Mouse (Mus musculus) heart, embryonic 14.5 days (tissue): Measurements from ENCODE around the gene Mif. TPM values are rescaled to one million over a fixed set of nuclear protein-coding genes. Genes with fewer than 3 reads are reported as not detected.
A peak's percentile ranks its signal among the peaks of the same experiment; 100 is the strongest.
"Not testable (repeated sequence)": the region's sequence is repeated elsewhere in the genome, so short reads cannot be mapped to it uniquely, and the experiment has no call there.

Source experiments
- ATAC-seq: fragments of 200-750 bp; cut with Nextera tagmentation; 2 replicates; pipeline ENCODE4 v1.8.0; 2017; ENCODE audit warnings: low read depth, moderate TSS enrichment; ENCODE audit not compliant: insufficient number of reproducible peaks, insufficient read depth, low FRiP score
- H3K27ac ChIP-seq, 2 experiments: fragments of 200-500 bp in 1 of 2; fragments of 300-500 bp in 1 of 2; sonication (generic) in 1 of 2; replicated peaks in 1 of 2; 2 replicates each; pipeline ENCODE4 v1.5.1; 2012 to 2014; ENCODE audit warnings: low read depth in 2 of 2, low read length in 2 of 2, control low read depth in 1 of 2, mild to moderate bottlenecking in 1 of 2, mixed read lengths in 1 of 2; ENCODE audit not compliant: control insufficient read depth in 1 of 2, insufficient read depth in 1 of 2
- H3K27me3 ChIP-seq: fragments of 300-500 bp; sonication (generic); 2 replicates; pipeline ENCODE4 v1.6.1; 2014; ENCODE audit warnings: mild to moderate bottlenecking, low read length, control low read depth; ENCODE audit not compliant: control insufficient read depth, insufficient read depth
- H3K36me3 ChIP-seq: fragments of 300-500 bp; sonication (generic); 2 replicates; pipeline ENCODE4 v1.6.1; 2014; ENCODE audit warnings: mild to moderate bottlenecking, control low read depth, low read length, mixed read lengths; ENCODE audit not compliant: control insufficient read depth, insufficient read depth
- H3K4me1 ChIP-seq, 2 experiments: fragments of 200-500 bp in 1 of 2; fragments of 300-500 bp in 1 of 2; sonication (generic) in 1 of 2; 2 replicates each; pipeline ENCODE4 v1.6.1; 2012 to 2014; ENCODE audit warnings: low read length in 2 of 2, control low read depth in 1 of 2, mixed read lengths in 1 of 2; ENCODE audit not compliant: control insufficient read depth in 2 of 2, insufficient read depth in 2 of 2
- H3K4me2 ChIP-seq: fragments of 300-500 bp; sonication (generic); 2 replicates; pipeline ENCODE4 v1.6.1; 2014; ENCODE audit warnings: mild to moderate bottlenecking, low read length
- H3K4me3 ChIP-seq, 2 experiments: fragments of 200-500 bp in 1 of 2; fragments of 300-500 bp in 1 of 2; sonication (generic) in 1 of 2; 2 replicates each; pipeline ENCODE4 v1.5.1; 2012 to 2014; ENCODE audit warnings: low read length in 2 of 2, mild to moderate bottlenecking in 2 of 2, control low read depth in 1 of 2, low read depth in 1 of 2, moderate library complexity in 1 of 2; ENCODE audit not compliant: control insufficient read depth in 1 of 2, insufficient read depth in 1 of 2
- H3K9ac ChIP-seq: fragments of 300-500 bp; sonication (generic); 2 replicates; pipeline ENCODE4 v1.6.1; 2014; ENCODE audit warnings: mild to moderate bottlenecking, low read length
- H3K9me3 ChIP-seq: fragments of 300-500 bp; sonication (generic); 2 replicates; pipeline ENCODE4 v1.6.1; 2016; ENCODE audit warnings: low read length, control low read depth; ENCODE audit not compliant: control insufficient read depth
- WGBS: fragments of 180-500 bp; shearing (Covaris S2); extraction: QIAGEN DNeasy Blood & Tissue Kit; methylation state at CpG from one replicate; pipeline ENCODE4 v1.1.7; 2014; 5-methylcytosine and 5-hydroxymethylcytosine counted together
- polyA plus RNA-seq: library from polyadenylated mRNA; unstranded; fragments of >200 nt; fragmentation: Nextera tagmentation; extraction: Ambion mirVana; gene quantifications from 2 replicates; pipeline ENCODE4 v1.2.1, GENCODE M21; 2014

Mif gene
- 2,486 and 2,703 TPM in 2 replicates for polyA plus RNA-seq

DNA sequence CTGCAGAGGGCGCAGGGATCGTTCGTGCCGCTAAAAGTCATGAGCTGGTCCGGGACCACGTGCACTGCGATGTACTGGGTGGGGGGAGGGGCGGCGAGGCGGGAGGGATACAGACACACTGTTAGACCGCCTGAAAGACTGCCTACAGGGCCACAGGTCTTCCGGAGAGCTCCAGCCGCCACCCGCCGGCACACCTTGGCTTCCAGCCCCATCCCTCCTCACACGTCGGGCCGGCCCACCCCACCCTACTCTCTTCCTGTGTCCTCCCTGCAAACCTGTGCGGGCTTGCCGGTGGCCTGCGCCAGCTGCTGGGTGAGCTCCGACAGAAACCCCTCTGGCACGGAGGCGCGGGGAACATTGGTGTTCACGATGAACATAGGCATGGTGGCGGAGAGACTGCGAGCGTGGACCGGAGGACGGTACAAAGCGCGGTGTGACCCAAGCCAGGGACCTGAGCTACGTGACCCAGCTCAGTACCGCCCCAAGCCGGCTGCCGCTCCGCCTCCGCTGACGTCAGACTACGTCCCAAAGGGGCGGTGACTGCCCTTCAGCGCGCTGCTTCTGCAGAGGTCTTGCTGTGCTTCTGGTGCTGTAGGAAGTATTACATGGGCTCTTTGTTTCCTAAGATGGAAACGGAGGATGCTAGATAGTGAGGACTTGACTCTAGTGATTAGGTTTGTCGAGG is at the start of gene Mif:
Mif (minus strand) TSS at position 455 of the 685 bp plus-strand sequence.
- ATAC-seq = peak; percentile 95
- H3K27ac ChIP-seq = peak within 1 kb of the TSS; percentile 95 to 96
- peaks cover 23 to 24% of the 10 kb centered on the region in 2 experiments for H3K4me1 ChIP-seq

GRCm38 (mm10) chr10:75906882-75907281 is 46.8 kb upstream of the Mif start:
- H3K9ac ChIP-seq = no peak overlapping the region
- H3K4me3 ChIP-seq = no peak overlapping the region
- WGBS = 94% methylated on average over 4 of the region's 4 CpGs
- H3K27ac ChIP-seq = no peak overlapping the region
- no peaks in the 10 kb centered on the region for H3K9me3 ChIP-seq
- no peaks in the 10 kb centered on the region for H3K27me3 ChIP-seq
- no peaks in the 10 kb centered on the region for H3K4me1 ChIP-seq
- H3K36me3 ChIP-seq = peaks cover 95% of the 10 kb centered on the region
- no peak overlapping the region for H3K4me2 ChIP-seq
- ATAC-seq = no peak

More for the DNA sequence above, at the start of gene Mif:
- not testable (repeated sequence) for H3K9me3 ChIP-seq, H3K27me3 ChIP-seq
- Histone ChIP-seq H3K36me3 (peaks cover 25% of the 10 kb centered on the region), H3K4me2 (peak within 1 kb of the TSS; percentile 78), H3K4me3 (peak within 1 kb of the TSS; percentile 70 to 91), H3K9ac (peak within 1 kb of the TSS; percentile 93)
- WGBS = under 1% methylated on average over 32 of the region's 46 CpGs

DNA sequence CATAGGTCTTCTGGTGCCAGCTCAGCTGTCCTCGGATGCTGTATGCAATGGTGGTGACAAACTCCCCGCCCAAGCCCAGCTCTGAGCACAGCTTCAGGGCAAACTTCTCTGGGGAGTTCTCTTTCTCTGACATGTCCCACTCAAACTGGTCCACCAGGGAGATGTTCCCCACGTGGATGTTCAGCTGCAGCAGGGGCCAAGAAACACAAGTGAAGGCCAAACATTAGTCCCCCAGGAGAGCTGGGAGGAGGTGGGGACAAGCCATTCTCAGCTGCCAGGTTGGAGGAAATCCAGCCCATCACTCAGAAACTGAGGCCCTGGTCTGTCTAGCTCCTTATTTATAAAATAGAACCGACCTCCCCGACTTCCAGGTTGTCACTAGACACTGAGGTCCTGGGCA is 44.4 kb upstream of the Mif start:
- H3K27me3 ChIP-seq = no peaks in the 10 kb centered on the region
- no peak overlapping the region for H3K9ac ChIP-seq
- ATAC-seq = no peak
- no peak overlapping the region for H3K4me2 ChIP-seq
- no peak overlapping the region for H3K27ac ChIP-seq
- WGBS = 82% methylated on average over 5 of the region's 5 CpGs
- H3K9me3 ChIP-seq = no peaks in the 10 kb centered on the region
- H3K4me3 ChIP-seq = no peak overlapping the region
- peaks cover 90% of the 10 kb centered on the region for H3K36me3 ChIP-seq
- H3K4me1 ChIP-seq = peaks cover 0 to 4% of the 10 kb centered on the region in 2 experiments; a peak in 3 of 4 replicates

GRCm38 (mm10) chr10:75898846-75899245 is 38.8 kb upstream of the Mif start:
- Histone ChIP-seq H3K27ac (peak overlapping the region; percentile 65 to 69), H3K27me3 (no peaks in the 10 kb centered on the region), H3K4me3 (no peak overlapping the region), H3K9me3 (no peaks in the 10 kb centered on the region), H3K9ac (peak overlapping the region; percentile 47; the same call in 1 of the 2 replicates), H3K36me3 (peaks cover 84% of the 10 kb centered on the region), H3K4me2 (0 out of 2 replicates have a peak overlapping the region, but pooled peaks have one; percentile 1), H3K4me1 (peaks cover 10 to 24% of the 10 kb centered on the region in 2 experiments)
- peak; percentile 49 for ATAC-seq
- 26% methylated on average over 3 of the region's 3 CpGs for WGBS

- peaks cover 12 to 28% of the 10 kb centered on the region in 2 experiments for H3K4me1 ChIP-seq
- no peaks in the 10 kb centered on the region for H3K27me3 ChIP-seq
- H3K36me3 ChIP-seq = peaks cover 79% of the 10 kb centered on the region
- ATAC-seq = no peak
- H3K9ac ChIP-seq = peak overlapping the region; percentile 47; the same call in 1 of the 2 replicates
- H3K9me3 ChIP-seq = no peaks in the 10 kb centered on the region
- no peak overlapping the region for H3K4me2 ChIP-seq
- WGBS = 72% methylated on average over 6 of the region's 6 CpGs
- H3K27ac ChIP-seq = peak overlapping the region; percentile 65 to 69
- no peak overlapping the region for H3K4me3 ChIP-seq
These were observed 38.1 kb upstream of the Mif start for GRCm38 (mm10) chr10:75898039-75898564.

DNA sequence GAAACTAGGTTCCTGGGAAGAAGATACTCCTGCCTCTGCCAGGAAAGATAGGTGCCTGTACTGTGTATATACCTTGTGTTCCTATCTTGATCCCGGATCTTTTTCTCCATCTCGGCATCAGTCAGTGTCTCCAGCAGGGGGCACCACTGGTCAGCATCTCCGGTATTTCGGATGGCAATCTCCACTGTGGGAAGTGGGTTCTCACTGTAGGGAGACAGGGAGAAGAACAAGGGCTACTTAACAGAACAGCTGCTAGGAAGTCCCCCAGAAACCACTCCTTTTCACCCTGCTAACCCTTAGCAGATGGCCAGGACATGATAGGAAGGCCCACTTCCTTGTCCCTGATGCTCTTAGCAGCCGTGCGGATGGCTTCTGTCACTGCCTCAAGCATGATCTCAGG is 37.3 kb upstream of the Mif start:
- ATAC-seq = no peak
- H3K36me3 ChIP-seq = peaks cover 72% of the 10 kb centered on the region

GRCm38 (mm10) chr10:75896208-75896607 is 36.2 kb upstream of the Mif start:
- 88% methylated on average over 1 of the region's 1 CpGs for WGBS
- H3K4me3 ChIP-seq = no peak overlapping the region
- H3K9ac ChIP-seq = no peak overlapping the region
- no peaks in the 10 kb centered on the region for H3K27me3 ChIP-seq
- ATAC-seq = no peak
- no peak overlapping the region for H3K4me2 ChIP-seq
- H3K4me1 ChIP-seq = peaks cover 14 to 28% of the 10 kb centered on the region in 2 experiments
- no peak overlapping the region for H3K27ac ChIP-seq
- H3K9me3 ChIP-seq = no peaks in the 10 kb centered on the region
- peaks cover 60% of the 10 kb centered on the region for H3K36me3 ChIP-seq

More for the DNA sequence above, 37.3 kb upstream of the Mif start:
- 45% methylated on average over 6 of the region's 6 CpGs for WGBS
- Histone ChIP-seq H3K27ac (no peak overlapping the region), H3K4me2 (no peak overlapping the region), H3K9me3 (no peaks in the 10 kb centered on the region), H3K4me3 (no peak overlapping the region), H3K4me1 (peaks cover 14 to 28% of the 10 kb centered on the region in 2 experiments), H3K27me3 (no peaks in the 10 kb centered on the region), H3K9ac (no peak overlapping the region)
